Mouse (Mus musculus) stomach, embryonic 15.5 days (tissue): ENCODE measurements around the gene Crtc1. TPM values are rescaled to one million over a fixed set of nuclear protein-coding genes. Genes with fewer than 3 reads are reported as not detected.
A peak's percentile ranks its signal among the peaks of the same experiment; 100 is the strongest.

Source experiments
- ATAC-seq: fragments of 200-750 bp; cut with Nextera tagmentation; 2 replicates; pipeline ENCODE4 v1.8.0; 2017; ENCODE audit warnings: low read depth, moderate number of reproducible peaks, moderate TSS enrichment; ENCODE audit not compliant: insufficient read depth, low FRiP score
- H3K27ac ChIP-seq: fragments of 300-500 bp; sonication (generic); 2 replicates; pipeline ENCODE4 v1.5.1; 2015; ENCODE audit warnings: mild to moderate bottlenecking, inconsistent platforms
- H3K27me3 ChIP-seq: fragments of 300-500 bp; sonication (generic); replicated peaks from 2 replicates; pipeline ENCODE4 v1.6.1; 2015; ENCODE audit warnings: inconsistent platforms
- H3K36me3 ChIP-seq: fragments of 300-500 bp; sonication (generic); 2 replicates; pipeline ENCODE4 v1.6.1; 2015; ENCODE audit warnings: inconsistent platforms
- H3K4me1 ChIP-seq: fragments of 300-500 bp; sonication (generic); 2 replicates; pipeline ENCODE4 v1.6.1; 2015; ENCODE audit warnings: inconsistent platforms
- H3K4me2 ChIP-seq: fragments of 300-500 bp; sonication (generic); 2 replicates; pipeline ENCODE4 v1.6.1; 2015; ENCODE audit warnings: mild to moderate bottlenecking, inconsistent platforms
- H3K4me3 ChIP-seq: fragments of 300-500 bp; sonication (generic); replicated peaks from 2 replicates; pipeline ENCODE4 v1.5.1; 2015; ENCODE audit warnings: inconsistent platforms
- H3K9ac ChIP-seq: fragments of 300-500 bp; sonication (generic); 2 replicates; pipeline ENCODE4 v1.6.1; 2015; ENCODE audit warnings: inconsistent platforms
- H3K9me3 ChIP-seq: fragments of 300-500 bp; sonication (generic); 2 replicates; pipeline ENCODE4 v1.6.1; 2016; ENCODE audit warnings: inconsistent platforms
- WGBS: fragments of 180-500 bp; shearing (Covaris S2); methylation state at CpG from one replicate; pipeline ENCODE4 v1.1.7; 2015; 5-methylcytosine and 5-hydroxymethylcytosine counted together
- polyA plus RNA-seq: library from polyadenylated mRNA; unstranded; fragments of >200 nt; fragmentation: Nextera tagmentation; extraction: Ambion mirVana; gene quantifications from 2 replicates; pipeline ENCODE4 v1.2.1, GENCODE M21; 2015

Crtc1 gene
- polyA plus RNA-seq, 1 experiment from 2014 or later = 15.4 TPM

DNA sequence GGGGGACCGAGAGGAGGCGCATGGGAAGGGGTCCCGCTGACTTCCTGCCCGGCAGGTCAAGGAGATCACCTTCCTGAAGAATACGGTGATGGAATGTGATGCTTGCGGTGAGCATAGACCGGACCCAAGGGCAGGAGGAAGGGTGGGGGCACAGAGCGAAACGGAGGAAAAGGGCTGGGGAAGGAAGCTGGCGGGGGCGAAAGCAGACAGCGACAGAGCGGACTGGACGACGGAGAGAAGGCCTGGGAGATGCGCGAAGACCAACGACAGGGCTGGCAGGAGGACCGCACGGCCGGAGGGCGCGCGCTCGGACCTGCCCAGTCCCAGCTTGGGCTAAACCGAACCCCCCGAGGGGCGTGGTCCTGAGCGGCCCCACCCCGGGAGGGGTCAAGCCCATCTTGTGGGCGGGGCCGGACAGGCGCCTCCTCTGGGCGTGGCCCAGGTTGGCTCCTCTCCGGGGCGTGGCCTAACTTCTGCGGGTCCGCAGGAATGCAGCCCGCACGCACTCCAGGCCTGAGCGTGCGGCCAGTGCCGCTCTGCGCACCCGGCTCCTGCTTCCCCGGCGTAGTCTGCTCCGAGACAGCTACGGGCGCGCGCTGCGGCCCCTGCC lies 65.0 kb downstream of the Crtc1 start:
- ATAC-seq = peak; percentile 65; the same call in 1 of the 2 replicates

DNA sequence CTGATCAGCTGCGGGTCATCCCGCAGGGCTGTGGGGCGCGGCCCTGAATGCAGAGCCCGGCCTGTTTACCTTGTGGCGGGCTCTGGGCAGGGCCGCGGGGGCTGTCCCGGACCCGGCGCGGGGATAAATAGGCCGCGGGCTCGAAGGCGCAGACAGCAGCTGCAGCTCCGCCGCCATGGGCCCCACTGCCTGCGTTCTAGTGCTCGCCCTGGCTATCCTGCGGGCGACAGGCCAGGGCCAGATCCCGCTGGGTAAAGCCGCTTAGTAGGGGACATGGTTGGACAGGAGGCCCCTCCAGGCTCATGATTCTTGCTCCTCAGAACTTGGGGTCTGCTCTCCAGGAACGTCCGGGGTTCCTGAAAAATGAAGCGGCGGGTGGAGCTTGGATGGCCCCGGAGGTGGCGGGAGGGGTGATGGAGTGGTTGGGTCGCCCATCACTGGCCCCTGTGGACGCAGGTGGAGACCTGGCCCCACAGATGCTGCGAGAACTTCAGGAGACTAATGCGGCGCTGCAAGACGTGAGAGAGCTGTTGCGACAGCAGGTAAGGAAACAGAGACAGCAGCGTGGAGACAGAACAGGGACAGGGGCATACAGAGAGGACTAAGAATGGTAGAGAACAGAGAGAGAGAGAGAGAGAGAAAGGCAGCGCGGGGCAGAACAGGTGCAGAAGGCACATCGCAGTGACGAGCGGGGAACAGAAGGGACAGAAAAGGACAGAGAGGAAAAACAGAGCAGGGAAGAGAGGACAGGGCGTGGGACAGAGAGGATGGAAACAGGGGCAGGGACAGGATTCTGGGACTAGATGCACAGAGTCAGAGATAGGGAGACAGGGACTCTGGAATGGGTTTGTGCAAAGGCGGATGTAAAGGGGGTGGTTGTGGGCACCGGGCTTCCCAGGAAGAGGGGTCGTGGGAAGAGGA lies 65.7 kb downstream of the Crtc1 start, which contains the start of gene Comp:
Gene Comp, plus strand, starts transcription at position 162 of the 921 bp plus-strand sequence.
- Histone ChIP-seq H3K9ac (no peak within 1 kb of the TSS), H3K27me3 (peaks cover 72% of the 10 kb centered on the region), H3K4me2 (peak within 1 kb of the TSS; percentile 68), H3K4me1 (peaks cover 35% of the 10 kb centered on the region), H3K9me3 (no peaks in the 10 kb centered on the region), H3K36me3 (no peaks in the 10 kb centered on the region), H3K4me3 (peak within 1 kb of the TSS; percentile 37), H3K27ac (no peak within 1 kb of the TSS)
- WGBS = 4% methylated on average over 47 of the region's 47 CpGs
- ATAC-seq = no peak

More for the DNA sequence above, 65.0 kb downstream of the Crtc1 start:
- under 1% methylated on average over 42 of the region's 53 CpGs for WGBS
- H3K4me3 ChIP-seq = peak overlapping the region; percentile 37
- no peak overlapping the region for H3K27ac ChIP-seq
- H3K36me3 ChIP-seq = no peaks in the 10 kb centered on the region
- peak overlapping the region; percentile 68 for H3K4me2 ChIP-seq
- peaks cover 35% of the 10 kb centered on the region for H3K4me1 ChIP-seq
- no peaks in the 10 kb centered on the region for H3K9me3 ChIP-seq
- peaks cover 77% of the 10 kb centered on the region for H3K27me3 ChIP-seq
- H3K9ac ChIP-seq = no peak overlapping the region

DNA sequence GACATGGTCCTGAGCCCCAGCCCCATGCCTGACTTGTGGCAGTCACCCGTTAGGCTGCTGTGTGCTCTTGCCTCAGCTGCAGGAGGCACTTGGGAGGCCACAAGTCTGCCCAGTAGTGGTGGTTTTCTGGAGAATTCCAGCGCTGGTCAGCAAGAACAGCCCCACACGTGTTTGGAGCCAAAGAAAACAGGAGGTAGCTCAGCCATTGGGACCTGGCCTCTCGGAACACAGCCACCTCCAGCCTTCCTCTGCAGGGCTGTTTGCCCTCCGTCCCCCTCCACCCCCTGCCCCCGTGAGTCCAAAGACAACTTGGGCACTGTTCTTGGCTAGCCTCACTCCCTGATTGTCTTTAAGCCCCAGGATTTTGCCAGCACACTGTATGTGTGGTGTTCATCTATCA lies 67.4 kb downstream of the Crtc1 start:
- Histone ChIP-seq H3K27ac (no peak overlapping the region), H3K4me3 (no peak overlapping the region), H3K27me3 (peaks cover 55% of the 10 kb centered on the region), H3K4me1 (peaks cover 35% of the 10 kb centered on the region), H3K9me3 (no peaks in the 10 kb centered on the region), H3K36me3 (no peaks in the 10 kb centered on the region), H3K4me2 (no peak overlapping the region), H3K9ac (no peak overlapping the region)
- 44% methylated on average over 6 of the region's 6 CpGs for WGBS
- no peak for ATAC-seq

DNA sequence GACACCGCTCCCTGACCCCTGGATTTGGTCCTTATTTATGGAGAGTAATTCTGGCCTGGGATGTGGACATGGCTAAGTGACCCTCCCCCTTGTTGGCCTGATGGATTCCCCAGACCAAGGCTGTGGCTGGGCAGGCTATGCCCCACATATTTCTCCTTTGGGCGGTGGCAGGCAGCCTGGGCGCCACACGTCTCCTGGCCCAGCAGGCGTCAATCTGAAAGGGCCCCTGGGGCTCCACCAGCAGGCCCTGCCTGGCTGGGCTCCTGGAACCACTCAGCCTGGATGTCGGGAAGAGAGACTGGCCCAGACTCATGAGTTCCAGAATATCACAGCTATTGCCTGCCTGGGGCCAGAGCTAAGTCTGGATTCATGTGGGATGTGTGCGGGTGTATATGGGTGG lies 68.9 kb downstream of the Crtc1 start:
- H3K27me3 ChIP-seq = peaks cover 40% of the 10 kb centered on the region
- 84% methylated on average over 7 of the region's 7 CpGs for WGBS
- H3K4me2 ChIP-seq = no peak overlapping the region
- no peaks in the 10 kb centered on the region for H3K9me3 ChIP-seq
- ATAC-seq = no peak
- H3K4me1 ChIP-seq = peaks cover 23% of the 10 kb centered on the region
- H3K27ac ChIP-seq = no peak overlapping the region
- H3K9ac ChIP-seq = no peak overlapping the region
- no peak overlapping the region for H3K4me3 ChIP-seq
- no peaks in the 10 kb centered on the region for H3K36me3 ChIP-seq

DNA sequence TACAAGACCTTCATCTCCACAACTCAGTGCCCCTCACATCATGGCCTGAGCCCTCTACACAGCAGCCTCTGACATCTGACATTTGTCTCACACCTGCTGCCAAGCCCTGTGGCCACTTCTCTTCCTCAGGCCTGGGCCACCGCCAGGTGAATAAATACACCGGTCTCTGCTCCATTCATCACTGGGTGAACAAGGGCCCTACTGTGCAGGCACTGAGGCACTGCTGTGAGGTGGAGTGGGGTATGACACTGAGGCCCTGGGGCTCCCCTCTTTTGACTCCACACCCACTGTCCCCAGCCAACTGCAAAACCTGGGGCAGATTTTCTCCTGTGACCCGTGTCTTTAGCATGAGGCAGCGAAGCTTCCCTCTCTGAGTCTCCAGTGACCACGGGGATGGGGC lies 72.8 kb downstream of the Crtc1 start:
- H3K27me3 ChIP-seq = peaks cover 2% of the 10 kb centered on the region
- no peak overlapping the region for H3K4me2 ChIP-seq
- no peaks in the 10 kb centered on the region for H3K4me1 ChIP-seq
- no peaks in the 10 kb centered on the region for H3K9me3 ChIP-seq
- WGBS = 65% methylated on average over 5 of the region's 5 CpGs
- H3K36me3 ChIP-seq = no peaks in the 10 kb centered on the region
- no peak overlapping the region for H3K9ac ChIP-seq
- H3K27ac ChIP-seq = no peak overlapping the region
- ATAC-seq = peak; percentile 54; the same call in 1 of the 2 replicates
- no peak overlapping the region for H3K4me3 ChIP-seq

DNA sequence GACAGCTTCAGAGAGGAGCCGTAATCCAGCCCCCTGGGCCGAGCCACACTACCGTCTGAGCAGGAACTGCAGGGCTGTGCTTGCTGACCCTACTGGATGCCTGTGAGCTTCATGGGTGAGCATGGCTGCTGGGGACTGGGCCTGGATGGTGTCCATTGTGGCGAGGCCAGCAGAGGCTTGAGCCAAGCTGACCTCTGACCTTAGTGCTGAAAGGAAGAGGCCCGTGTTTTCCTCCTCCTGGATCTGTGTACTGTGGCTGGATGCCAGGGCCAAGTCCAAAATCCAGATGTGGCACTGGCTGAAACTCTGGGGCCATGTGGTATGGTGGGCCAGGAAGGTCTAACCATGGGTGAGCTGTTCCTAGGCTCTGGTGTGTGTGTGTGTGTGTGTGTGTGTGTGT lies 75.3 kb downstream of the Crtc1 start:
- Histone ChIP-seq H3K4me3 (no peak overlapping the region), H3K9me3 (no peaks in the 10 kb centered on the region), H3K27me3 (no peaks in the 10 kb centered on the region), H3K9ac (no peak overlapping the region), H3K27ac (no peak overlapping the region), H3K4me1 (no peaks in the 10 kb centered on the region), H3K4me2 (no peak overlapping the region), H3K36me3 (no peaks in the 10 kb centered on the region)
- ATAC-seq = no peak
- WGBS = 33% methylated on average over 5 of the region's 5 CpGs

DNA sequence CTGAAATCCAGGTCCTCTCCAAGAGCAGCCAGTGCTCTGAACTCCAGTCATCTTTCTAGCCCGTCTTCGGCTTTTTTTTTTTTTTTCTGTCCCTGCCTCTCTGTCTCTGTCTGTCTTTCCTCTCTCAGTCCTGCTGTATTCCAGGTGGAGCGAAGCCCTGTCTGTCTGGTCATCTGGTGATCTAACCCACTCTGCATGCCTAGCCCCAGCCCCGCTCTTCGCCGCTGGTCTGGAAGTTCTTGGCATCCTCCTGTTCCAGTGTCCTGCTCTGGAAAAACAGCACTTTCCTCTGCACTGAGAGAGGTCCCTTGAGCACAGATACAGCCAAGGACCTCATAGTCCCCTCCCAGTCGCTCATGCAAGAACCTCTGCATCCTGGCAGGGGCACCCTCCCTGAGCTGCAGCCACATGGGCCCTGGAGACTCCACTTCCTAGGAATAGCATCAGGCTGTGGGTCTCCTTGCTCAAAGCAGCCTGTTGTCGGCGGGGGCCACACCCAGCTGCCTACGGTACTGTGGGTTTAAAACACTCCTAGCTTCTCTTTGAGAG lies 77.8 kb downstream of the Crtc1 start:
- Histone ChIP-seq H3K4me3 (no peak overlapping the region), H3K4me1 (no peaks in the 10 kb centered on the region)
- 75% methylated on average over 10 of the region's 10 CpGs for WGBS

DNA sequence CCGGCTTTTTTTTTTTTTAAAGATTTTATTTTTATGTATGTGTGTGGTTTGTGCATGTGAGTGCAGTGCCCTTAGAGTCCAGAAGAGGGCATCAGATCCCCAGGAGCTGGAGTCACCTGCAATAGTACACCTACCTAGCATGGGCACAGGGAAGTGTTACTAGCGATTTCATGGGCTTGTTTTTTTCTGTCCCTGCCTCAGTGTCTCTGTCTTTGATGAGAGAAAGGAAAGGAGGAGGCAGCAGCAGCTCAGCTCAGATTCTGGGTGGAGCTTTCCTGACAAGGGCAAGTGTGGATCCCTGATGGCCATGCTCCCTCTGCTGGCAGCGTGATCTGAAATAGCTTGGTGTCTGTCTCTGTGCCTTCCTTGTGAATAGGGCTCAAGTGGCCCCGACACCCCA lies 78.6 kb downstream of the Crtc1 start:
- H3K4me2 ChIP-seq = no peak overlapping the region
- WGBS = 43% methylated on average over 4 of the region's 4 CpGs
- H3K36me3 ChIP-seq = no peaks in the 10 kb centered on the region
- ATAC-seq = no peak
- no peaks in the 10 kb centered on the region for H3K4me1 ChIP-seq
- H3K27me3 ChIP-seq = no peaks in the 10 kb centered on the region
- no peak overlapping the region for H3K9ac ChIP-seq
- H3K27ac ChIP-seq = no peak overlapping the region
- H3K9me3 ChIP-seq = no peaks in the 10 kb centered on the region
- no peak overlapping the region for H3K4me3 ChIP-seq

More for the DNA sequence above, 77.8 kb downstream of the Crtc1 start:
- Histone ChIP-seq H3K36me3 (no peaks in the 10 kb centered on the region), H3K27me3 (no peaks in the 10 kb centered on the region), H3K27ac (no peak overlapping the region), H3K4me2 (no peak overlapping the region), H3K9me3 (no peaks in the 10 kb centered on the region), H3K9ac (no peak overlapping the region)
- ATAC-seq = no peak

DNA sequence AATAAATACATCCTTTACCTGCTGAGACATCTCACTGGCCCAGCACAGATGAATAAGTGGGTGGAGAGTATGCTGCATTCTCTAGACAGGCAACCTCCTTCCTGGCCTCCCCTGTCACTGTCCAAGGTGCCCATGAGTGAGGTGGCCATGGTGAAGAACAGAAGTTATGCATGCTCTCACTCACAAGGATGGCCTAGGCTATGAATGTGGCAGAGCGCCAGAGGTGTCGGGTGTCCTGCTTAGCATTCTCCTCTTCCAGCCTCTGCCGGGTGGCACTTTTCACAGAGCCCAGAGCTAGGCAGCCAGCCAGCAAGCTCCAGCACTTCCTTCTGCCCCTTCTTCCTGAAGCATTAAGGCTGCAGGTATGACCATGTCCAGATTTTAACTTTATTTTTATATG lies 80.0 kb downstream of the Crtc1 start:
- WGBS = 17% methylated on average over 3 of the region's 3 CpGs
- Histone ChIP-seq H3K4me1 (no peaks in the 10 kb centered on the region), H3K27me3 (no peaks in the 10 kb centered on the region), H3K4me2 (no peak overlapping the region), H3K4me3 (no peak overlapping the region), H3K36me3 (no peaks in the 10 kb centered on the region), H3K9me3 (no peaks in the 10 kb centered on the region), H3K9ac (no peak overlapping the region), H3K27ac (no peak overlapping the region)
- ATAC-seq = no peak

DNA sequence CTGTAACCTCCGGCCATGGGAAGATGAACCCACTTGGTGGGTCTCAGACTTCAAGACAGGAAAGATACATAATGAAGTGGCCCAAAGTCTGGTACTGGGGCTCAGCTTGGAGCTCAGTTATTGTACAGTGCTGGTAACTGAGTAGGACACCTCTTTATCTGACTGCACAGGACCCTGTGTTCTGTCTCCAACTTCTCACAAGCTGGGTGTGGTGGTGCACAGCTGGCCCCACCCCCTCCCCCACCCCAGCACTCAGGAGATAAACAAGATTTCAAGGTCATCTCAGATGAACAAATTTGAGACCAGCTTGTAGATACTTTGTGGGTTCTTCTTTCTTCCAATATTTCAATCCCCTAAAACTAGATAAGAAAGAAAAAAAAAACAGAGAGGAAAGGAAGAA lies 83.3 kb downstream of the Crtc1 start:
- Histone ChIP-seq H3K4me3 (no peak overlapping the region), H3K4me2 (no peak overlapping the region), H3K36me3 (no peaks in the 10 kb centered on the region), H3K4me1 (peaks cover 19% of the 10 kb centered on the region), H3K9me3 (no peaks in the 10 kb centered on the region), H3K27me3 (no peaks in the 10 kb centered on the region), H3K27ac (no peak overlapping the region), H3K9ac (no peak overlapping the region)
- 84% methylated on average over 1 of the region's 1 CpGs for WGBS
- ATAC-seq = peak; percentile 42; the same call in 1 of the 2 replicates

DNA sequence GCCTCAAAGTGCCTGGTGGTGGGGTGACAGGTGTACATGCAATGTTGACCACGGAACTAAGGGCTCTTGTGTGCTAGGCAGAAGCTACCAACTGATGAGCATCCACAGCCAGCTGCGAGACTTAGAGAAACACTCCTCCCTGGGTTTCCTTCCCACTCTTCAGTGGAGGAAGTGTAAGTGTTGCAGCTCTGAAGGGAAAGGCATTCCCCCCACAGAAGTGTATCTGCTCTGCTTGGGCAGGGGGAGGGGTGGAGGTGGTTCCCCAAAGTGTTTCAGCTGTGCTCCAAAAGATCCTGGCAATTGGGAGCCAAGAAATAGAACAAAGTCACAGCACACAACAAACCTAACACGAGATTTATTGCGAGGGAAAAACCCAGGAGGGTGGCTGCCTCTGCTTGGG lies 85.4 kb downstream of the Crtc1 start:
- WGBS = 48% methylated on average over 4 of the region's 4 CpGs
- Histone ChIP-seq H3K4me1 (peaks cover 32% of the 10 kb centered on the region), H3K9ac (0 out of 2 replicates have a peak overlapping the region, but pooled peaks have one; percentile 37), H3K4me3 (peak overlapping the region; percentile 89; the same call in 1 of the 2 replicates), H3K9me3 (no peaks in the 10 kb centered on the region), H3K27me3 (no peaks in the 10 kb centered on the region), H3K27ac (peak overlapping the region; percentile 89; the same call in 1 of the 2 replicates), H3K36me3 (0 out of 2 replicates have a peak, but pooled peaks cover 4% of the 10 kb centered on the region), H3K4me2 (peak overlapping the region; percentile 76)
- ATAC-seq = no peak
